Mouse (Mus musculus): ENCODE measurements around the gene Gm36028.

- TF ChIP-seq POLR2A (IDR thresholded peaks at IDR 0.05; ENCODE audit: insufficient read depth, low read length) = no peak
- TF ChIP-seq CTCF (IDR thresholded peaks at IDR 0.05; ENCODE audit: low read depth, low read length) = no peak
Observed at GRCm38 (mm10) chr16:37893942-37894341, 33.0 kb upstream of the Gm36028 start.

All from ES-Bruce4 (cell line).